Mouse (Mus musculus): ENCODE results near the gene Olfr1408. TPM values are rescaled to one million over a fixed set of nuclear protein-coding genes. Genes with fewer than 3 reads are reported as not detected.

The Olfr1408 gene
- polyA plus RNA-seq (2016; fragmentation: Nextera tagmentation; extraction: Ambion mirVana) = not detected in 2 replicates

DNA sequence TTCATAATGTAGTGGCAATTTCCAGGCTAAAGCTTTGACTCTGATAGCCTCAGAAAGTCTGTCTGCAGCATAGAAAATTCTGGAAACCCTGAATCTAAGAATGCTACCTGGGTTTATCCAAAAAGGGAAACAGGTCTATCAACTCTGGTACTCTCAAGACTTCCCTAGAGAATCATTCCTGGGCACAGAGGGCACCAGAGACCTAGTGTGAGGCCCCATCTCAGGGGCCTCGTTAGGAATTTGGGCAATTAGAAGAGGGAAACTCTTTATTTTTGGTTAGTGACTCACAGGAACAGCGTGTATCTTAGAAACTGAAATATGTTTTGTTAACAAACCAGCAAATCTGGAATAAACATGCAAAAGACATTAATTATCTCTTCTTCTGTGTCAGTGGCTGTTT is at the start of gene Olfr1408:
TSS of gene Olfr1408 (minus strand) at position 101 of the 400 bp plus-strand sequence.
- Histone ChIP-seq H3K4me1 (no peaks in the 10 kb centered on the region), H3K4me2 (no peak within 1 kb of the TSS), H3K4me3 (replicated peaks) (no peak within 1 kb of the TSS), H3K9ac (no peak within 1 kb of the TSS), H3K27me3 (no peaks in the 10 kb centered on the region), H3K27ac (no peak within 1 kb of the TSS), H3K9me3 (no peaks in the 10 kb centered on the region), H3K36me3 (replicated peaks) (no peaks in the 10 kb centered on the region)
- ATAC-seq (ENCODE audit: low FRiP score) = no peak
- WGBS = 73% methylated on average over 2 of the region's 2 CpGs

DNA sequence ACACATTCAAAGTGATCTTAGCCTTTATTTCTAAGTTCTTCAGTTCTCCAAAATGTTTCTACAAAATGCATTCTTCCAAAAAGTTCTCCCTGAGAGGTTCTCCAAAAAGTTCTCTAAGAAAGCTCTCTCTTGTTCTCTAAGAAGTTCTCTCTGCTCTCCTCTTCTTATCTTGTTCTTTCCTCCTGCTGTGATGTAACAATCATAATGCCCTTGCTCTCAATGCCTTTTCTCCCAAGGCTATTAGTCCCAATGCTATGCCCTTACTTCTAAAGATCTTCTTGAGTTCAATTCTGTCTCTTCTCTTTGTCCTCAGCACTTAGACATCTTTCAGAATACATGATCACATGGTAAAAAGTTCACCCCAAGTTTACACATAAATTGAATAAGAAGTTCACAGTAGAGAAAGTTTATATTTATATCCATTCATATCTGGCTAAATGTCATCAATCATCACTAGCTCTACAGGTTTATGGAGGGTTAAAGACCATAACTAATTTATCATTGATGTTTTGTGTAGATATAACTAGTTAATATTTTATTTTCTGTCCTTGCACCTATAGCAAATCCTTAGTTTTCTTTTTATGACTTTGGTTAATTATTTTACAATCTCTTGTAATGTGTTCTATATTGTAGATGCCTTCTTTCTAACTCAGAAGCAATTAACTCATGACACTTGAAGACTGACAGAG is 37.1 kb upstream of the Olfr1408 start:
- H3K4me2 ChIP-seq = no peak overlapping the region
- H3K9ac ChIP-seq = no peak overlapping the region
- no peak overlapping the region for H3K4me3 ChIP-seq (replicated peaks)
- no peak overlapping the region for H3K27ac ChIP-seq
- no peaks in the 10 kb centered on the region for H3K36me3 ChIP-seq (replicated peaks)
- H3K27me3 ChIP-seq = no peaks in the 10 kb centered on the region
- H3K9me3 ChIP-seq = no peaks in the 10 kb centered on the region
- no peaks in the 10 kb centered on the region for H3K4me1 ChIP-seq
- no peak for ATAC-seq (ENCODE audit: low FRiP score)

Other genes starting within 250 kb of the Olfr1408 start
- gene Apcs, start 242.3 kb downstream of the Olfr1408 start, polyA plus RNA-seq (2016; fragmentation: Nextera tagmentation; extraction: Ambion mirVana) = not detected in 2 replicates
- not detected in 2 replicates for gene Olfr16, start 187.0 kb downstream of the Olfr1408 start, polyA plus RNA-seq (2016; fragmentation: Nextera tagmentation; extraction: Ambion mirVana)
- not detected in 2 replicates for gene Olfr1406, start 53.3 kb upstream of the Olfr1408 start, polyA plus RNA-seq (2016; fragmentation: Nextera tagmentation; extraction: Ambion mirVana)
- not detected in 2 replicates for gene Olfr218, start 60.4 kb upstream of the Olfr1408 start, polyA plus RNA-seq (2016; fragmentation: Nextera tagmentation; extraction: Ambion mirVana)
- gene Olfr1404, start 75.0 kb upstream of the Olfr1408 start, polyA plus RNA-seq (2016; fragmentation: Nextera tagmentation; extraction: Ambion mirVana) = 0.06 TPM in 1 of 2 replicates, not detected in the other
- not detected in 2 replicates for gene Fcer1a, start 89.8 kb upstream of the Olfr1408 start, polyA plus RNA-seq (2016; fragmentation: Nextera tagmentation; extraction: Ambion mirVana)
- gene Olfr418, start 128.6 kb upstream of the Olfr1408 start, polyA plus RNA-seq (2016; fragmentation: Nextera tagmentation; extraction: Ambion mirVana) = not detected in 2 replicates
- not detected in 2 replicates for gene Mptx2, start 140.4 kb upstream of the Olfr1408 start, polyA plus RNA-seq (2016; fragmentation: Nextera tagmentation; extraction: Ambion mirVana)
- 4.4 and 5.1 TPM in 2 replicates for gene Ackr1, start 196.4 kb upstream of the Olfr1408 start, polyA plus RNA-seq (2016; fragmentation: Nextera tagmentation; extraction: Ambion mirVana)
- gene Aim2, start 213.5 kb upstream of the Olfr1408 start, polyA plus RNA-seq (2016; fragmentation: Nextera tagmentation; extraction: Ambion mirVana) = 6.9 and 7.5 TPM in 2 replicates
- gene Cadm3, start 230.3 kb upstream of the Olfr1408 start, polyA plus RNA-seq (2016; fragmentation: Nextera tagmentation; extraction: Ambion mirVana) = 12.6 and 22.2 TPM in 2 replicates